Mouse (Mus musculus) midbrain, embryonic 12.5 days (tissue): Measurements from ENCODE around the gene Ccr7. TPM values are rescaled to one million over a fixed set of nuclear protein-coding genes. Genes with fewer than 3 reads are reported as not detected.

Experiments
- ATAC-seq: fragments of 200-750 bp; cut with Nextera tagmentation; 2 replicates; pipeline ENCODE4 v1.8.0; 2017; ENCODE audit warnings: low read depth, moderate TSS enrichment, moderate library complexity; ENCODE audit not compliant: low FRiP score
- H3K27ac ChIP-seq: fragments of 300-500 bp; sonication (generic); replicated peaks from 2 replicates; pipeline ENCODE4 v1.5.1; 2016; ENCODE audit warnings: mild to moderate bottlenecking
- H3K27me3 ChIP-seq: fragments of 300-500 bp; sonication (generic); 2 replicates; pipeline ENCODE4 v1.6.1; 2016; ENCODE audit warnings: mild to moderate bottlenecking
- H3K36me3 ChIP-seq: fragments of 300-500 bp; sonication (generic); 2 replicates; pipeline ENCODE4 v1.6.1; 2016
- H3K4me1 ChIP-seq: fragments of 300-500 bp; sonication (generic); 2 replicates; pipeline ENCODE4 v1.6.1; 2016
- H3K4me2 ChIP-seq: fragments of 300-500 bp; sonication (generic); replicated peaks from 2 replicates; pipeline ENCODE4 v1.6.1; 2016; ENCODE audit warnings: mild to moderate bottlenecking, moderate library complexity
- H3K4me3 ChIP-seq: fragments of 300-500 bp; sonication (generic); 2 replicates; pipeline ENCODE4 v1.5.1; 2016; ENCODE audit warnings: mild to moderate bottlenecking
- H3K9ac ChIP-seq: fragments of 300-500 bp; sonication (generic); replicated peaks from 2 replicates; pipeline ENCODE4 v1.6.1; 2016; ENCODE audit warnings: mild to moderate bottlenecking, moderate library complexity
- H3K9me3 ChIP-seq: fragments of 300-500 bp; sonication (generic); 2 replicates; pipeline ENCODE4 v1.6.1; 2016; ENCODE audit warnings: mild to moderate bottlenecking
- WGBS: fragments of 180-500 bp; shearing (Covaris S2); methylation state at CpG from one replicate; pipeline ENCODE4 v1.1.7; 2016; 5-methylcytosine and 5-hydroxymethylcytosine counted together
- polyA plus RNA-seq: library from polyadenylated mRNA; unstranded; fragments of >200 nt; fragmentation: Nextera tagmentation; extraction: Ambion mirVana; gene quantifications from 2 replicates; pipeline ENCODE4 v1.2.1, GENCODE M21; 2016

Gene Ccr7
- polyA plus RNA-seq, 1 experiment from 2014 or later: 0.11 TPM

GRCm38 (mm10) chr11:99120524-99121217, 34.2 kb downstream of the Ccr7 start:
- WGBS: 36% methylated on average over 20 of the region's 20 CpGs
- Histone ChIP-seq H3K4me2 (peak overlapping the region; percentile 31), H3K36me3 (no peaks in the 10 kb centered on the region), H3K27me3 (no peaks in the 10 kb centered on the region), H3K4me1 (peaks cover 19% of the 10 kb centered on the region), H3K4me3 (no peak overlapping the region), H3K9ac (0 out of 2 replicates have a peak overlapping the region, but pooled peaks have one; percentile 21), H3K27ac (peak overlapping the region; percentile 65), H3K9me3 (no peaks in the 10 kb centered on the region)
- ATAC-seq: peak; percentile 62; the same call in 1 of the 2 replicates

- Histone ChIP-seq H3K4me1 (peaks cover 19% of the 10 kb centered on the region), H3K27me3 (no peaks in the 10 kb centered on the region), H3K9ac (no peak overlapping the region), H3K9me3 (no peaks in the 10 kb centered on the region), H3K4me2 (no peak overlapping the region), H3K4me3 (no peak overlapping the region), H3K36me3 (no peaks in the 10 kb centered on the region), H3K27ac (no peak overlapping the region; the same call in 1 of the 2 replicates)
- WGBS: 85% methylated on average over 7 of the region's 7 CpGs
- no peak for ATAC-seq
Observed at GRCm38 (mm10) chr11:99118963-99119362, 35.9 kb downstream of the Ccr7 start.

GRCm38 (mm10) chr11:99118420-99118819, 36.5 kb downstream of the Ccr7 start:
- no peak for ATAC-seq
- peaks cover 19% of the 10 kb centered on the region for H3K4me1 ChIP-seq

GRCm38 (mm10) chr11:99117907-99118306, 37.0 kb downstream of the Ccr7 start:
- peaks cover 25% of the 10 kb centered on the region for H3K4me1 ChIP-seq
- no peaks in the 10 kb centered on the region for H3K36me3 ChIP-seq
- no peak for ATAC-seq
- H3K4me2 ChIP-seq: no peak overlapping the region
- H3K27ac ChIP-seq: no peak overlapping the region
- 89% methylated on average over 7 of the region's 7 CpGs for WGBS
- no peaks in the 10 kb centered on the region for H3K27me3 ChIP-seq
- no peaks in the 10 kb centered on the region for H3K9me3 ChIP-seq
- no peak overlapping the region for H3K4me3 ChIP-seq
- H3K9ac ChIP-seq: no peak overlapping the region

More at GRCm38 (mm10) chr11:99118420-99118819, 36.5 kb downstream of the Ccr7 start:
- Histone ChIP-seq H3K36me3 (no peaks in the 10 kb centered on the region), H3K4me3 (no peak overlapping the region), H3K9me3 (no peaks in the 10 kb centered on the region), H3K9ac (no peak overlapping the region), H3K27me3 (no peaks in the 10 kb centered on the region), H3K4me2 (no peak overlapping the region), H3K27ac (no peak overlapping the region)
- 91% methylated on average over 1 of the region's 1 CpGs for whole genome bisulfite sequencing

GRCm38 (mm10) chr11:99115940-99116339, 38.9 kb downstream of the Ccr7 start:
- Histone ChIP-seq H3K36me3 (no peaks in the 10 kb centered on the region), H3K9ac (no peak overlapping the region), H3K27ac (no peak overlapping the region), H3K4me2 (no peak overlapping the region), H3K4me1 (peaks cover 24% of the 10 kb centered on the region), H3K9me3 (no peaks in the 10 kb centered on the region), H3K4me3 (no peak overlapping the region), H3K27me3 (no peaks in the 10 kb centered on the region)
- 78% methylated on average over 6 of the region's 6 CpGs for WGBS
- no peak for ATAC-seq

GRCm38 (mm10) chr11:99113111-99113510, 41.8 kb downstream of the Ccr7 start:
- ATAC-seq: peak; percentile 27; the same call in 1 of the 2 replicates
- Histone ChIP-seq H3K27me3 (no peaks in the 10 kb centered on the region), H3K4me2 (peak overlapping the region; percentile 28), H3K9me3 (0 out of 2 replicates have a peak, but pooled peaks cover 2% of the 10 kb centered on the region), H3K9ac (no peak overlapping the region), H3K27ac (peak overlapping the region; percentile 58; the same call in 1 of the 2 replicates), H3K4me1 (peaks cover 12% of the 10 kb centered on the region), H3K4me3 (no peak overlapping the region), H3K36me3 (no peaks in the 10 kb centered on the region)
- 3% methylated on average over 3 of the region's 3 CpGs for WGBS

GRCm38 (mm10) chr11:99112700-99113099, 42.2 kb downstream of the Ccr7 start:
- Histone ChIP-seq H3K4me3 (no peak overlapping the region), H3K36me3 (no peaks in the 10 kb centered on the region), H3K4me1 (peaks cover 12% of the 10 kb centered on the region), H3K27me3 (no peaks in the 10 kb centered on the region), H3K9me3 (0 out of 2 replicates have a peak, but pooled peaks cover 2% of the 10 kb centered on the region), H3K9ac (no peak overlapping the region), H3K27ac (peak overlapping the region; percentile 58; the same call in 1 of the 2 replicates), H3K4me2 (peak overlapping the region; percentile 28)
- ATAC-seq: 0 out of 2 replicates have a peak, but pooled peaks have one; percentile 4
- WGBS: 18% methylated on average over 5 of the region's 5 CpGs

GRCm38 (mm10) chr11:99111631-99112030, 43.2 kb downstream of the Ccr7 start:
- Histone ChIP-seq H3K4me1 (peaks cover 12% of the 10 kb centered on the region), H3K27ac (no peak overlapping the region), H3K36me3 (no peaks in the 10 kb centered on the region), H3K9ac (no peak overlapping the region), H3K4me2 (no peak overlapping the region), H3K9me3 (0 out of 2 replicates have a peak, but pooled peaks cover 2% of the 10 kb centered on the region), H3K27me3 (0 out of 2 replicates have a peak, but pooled peaks cover 6% of the 10 kb centered on the region), H3K4me3 (no peak overlapping the region)
- 93% methylated on average over 7 of the region's 7 CpGs for WGBS
- no peak for ATAC-seq

- Histone ChIP-seq H3K4me2 (no peak overlapping the region), H3K9ac (no peak overlapping the region), H3K36me3 (no peaks in the 10 kb centered on the region), H3K27ac (no peak overlapping the region), H3K4me1 (peaks cover 12% of the 10 kb centered on the region), H3K4me3 (no peak overlapping the region), H3K9me3 (0 out of 2 replicates have a peak, but pooled peaks cover 2% of the 10 kb centered on the region), H3K27me3 (peaks cover 7% of the 10 kb centered on the region; the same call in 1 of the 2 replicates)
- 71% methylated on average over 11 of the region's 11 CpGs for WGBS
- no peak for ATAC-seq
Observed at GRCm38 (mm10) chr11:99111155-99111554, 43.7 kb downstream of the Ccr7 start.

GRCm38 (mm10) chr11:99110370-99111110, 44.3 kb downstream of the Ccr7 start:
- Histone ChIP-seq H3K4me1 (peaks cover 12% of the 10 kb centered on the region), H3K4me3 (no peak overlapping the region), H3K36me3 (no peaks in the 10 kb centered on the region), H3K9ac (no peak overlapping the region), H3K27ac (no peak overlapping the region), H3K27me3 (peaks cover 13% of the 10 kb centered on the region; the same call in 1 of the 2 replicates), H3K4me2 (no peak overlapping the region), H3K9me3 (0 out of 2 replicates have a peak, but pooled peaks cover 2% of the 10 kb centered on the region)
- WGBS: 83% methylated on average over 15 of the region's 15 CpGs
- no peak for ATAC-seq

- peaks cover 11% of the 10 kb centered on the region for H3K4me1 ChIP-seq
- no peak overlapping the region for H3K27ac ChIP-seq
- no peak for ATAC-seq
- H3K4me3 ChIP-seq: no peak overlapping the region
- WGBS: 70% methylated on average over 3 of the region's 3 CpGs
- H3K27me3 ChIP-seq: peaks cover 18% of the 10 kb centered on the region; the same call in 1 of the 2 replicates
- H3K9me3 ChIP-seq: 0 out of 2 replicates have a peak, but pooled peaks cover 2% of the 10 kb centered on the region
- no peak overlapping the region for H3K9ac ChIP-seq
- no peak overlapping the region for H3K4me2 ChIP-seq
- no peaks in the 10 kb centered on the region for H3K36me3 ChIP-seq
Observed at GRCm38 (mm10) chr11:99108296-99108695, 46.6 kb downstream of the Ccr7 start.
